Mouse (Mus musculus) MEL (cell line): ENCODE results near the gene Prr5l.

Experiments used
- CTCF ChIP-seq, 3 experiments: IDR thresholded peaks in 2 of 3; conservative IDR thresholded peaks in 1 of 3; 2 replicates each; pipeline ENCODE4 v1.5.1; 2011 to 2012; ENCODE audit warnings: low read length in 3 of 3, low read depth in 2 of 3, mild to moderate bottlenecking in 2 of 3, improper control_type of control experiment in 1 of 3, inconsistent platforms in 1 of 3, mixed read lengths in 1 of 3, moderate library complexity in 1 of 3; ENCODE audit not compliant: control insufficient read depth in 1 of 3, insufficient read depth in 1 of 3, poor library complexity in 1 of 3, severe bottlenecking in 1 of 3
- EP300 ChIP-seq, 2 experiments: IDR thresholded peaks; 2 replicates each; pipeline ENCODE4 v1.6.1; 2011; ENCODE audit warnings: improper control_type of control experiment in 2 of 2, low read length in 2 of 2, low read depth in 1 of 2, mild to moderate bottlenecking in 1 of 2
- GABPA ChIP-seq: IDR thresholded peaks from 2 replicates; pipeline ENCODE4 v1.6.1; 2012; ENCODE audit warnings: low read depth, mild to moderate bottlenecking, inconsistent platforms, low read length, improper control_type of control experiment, moderate library complexity
- GATA1 ChIP-seq: IDR thresholded peaks from 2 replicates; pipeline ENCODE4 v1.6.1; 2011; ENCODE audit warnings: low read depth, low read length, improper control_type of control experiment
- MEF2A ChIP-seq: IDR thresholded peaks from 2 replicates; pipeline ENCODE4 v1.6.1; 2014; ENCODE audit warnings: low read depth, mild to moderate bottlenecking, inconsistent platforms, low read length, improper control_type of control experiment; ENCODE audit not compliant: poor library complexity, insufficient replicate concordance, severe bottlenecking; ENCODE audit errors: extremely low read depth
- MXI1 ChIP-seq: IDR thresholded peaks from 2 replicates; pipeline ENCODE4 v1.6.1; 2011; ENCODE audit warnings: mild to moderate bottlenecking, low read depth, low read length, improper control_type of control experiment
- RAD21 ChIP-seq: IDR thresholded peaks from 2 replicates; pipeline ENCODE4 v1.6.1; 2011; ENCODE audit warnings: mild to moderate bottlenecking, low read depth, low read length, improper control_type of control experiment
- SIN3A ChIP-seq: IDR thresholded peaks from 2 replicates; pipeline ENCODE4 v1.6.1; 2012; ENCODE audit warnings: low read length, improper control_type of control experiment, inconsistent platforms
- ZC3H11A ChIP-seq: IDR thresholded peaks from 2 replicates; pipeline ENCODE4 v1.6.1; 2012; ENCODE audit warnings: low read depth, mild to moderate bottlenecking, inconsistent platforms, low read length, improper control_type of control experiment
- ZKSCAN1 ChIP-seq: IDR thresholded peaks from 2 replicates; pipeline ENCODE4 v1.6.1; 2012; ENCODE audit warnings: low read depth, mild to moderate bottlenecking, inconsistent platforms, low read length, improper control_type of control experiment, moderate library complexity

DNA sequence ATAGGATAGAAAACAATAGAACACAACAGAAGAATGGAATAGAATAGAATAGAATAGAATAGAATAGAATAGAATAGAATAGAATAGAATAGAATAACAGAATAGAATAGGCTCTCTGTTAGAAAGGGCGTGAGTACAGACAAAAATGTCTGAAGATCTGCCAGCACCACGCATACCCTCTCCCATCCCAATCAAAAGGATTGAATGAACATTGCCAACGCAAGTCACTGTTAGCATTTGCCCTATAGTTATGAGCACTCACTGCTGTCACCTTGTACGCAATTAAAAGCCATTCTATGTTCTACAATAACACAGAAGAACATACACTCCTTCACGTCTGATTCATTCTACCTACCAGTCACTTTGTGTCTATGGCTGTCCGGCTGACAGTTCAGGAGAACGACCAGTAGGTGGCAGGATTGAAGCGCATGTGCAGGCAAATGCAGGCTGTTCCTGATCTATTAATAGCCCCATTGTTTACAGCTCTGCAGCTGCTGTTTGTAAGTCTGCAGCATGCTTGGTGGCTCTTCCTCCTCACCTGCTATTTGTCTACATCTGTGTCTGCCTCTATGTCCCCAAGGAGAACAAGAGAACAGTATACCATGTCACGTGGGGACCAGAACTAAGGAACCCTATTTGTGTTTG, 217.6 kb downstream of the Prr5l start:
- TF ChIP-seq EP300 (IDR thresholded peaks at IDR 0.05; ENCODE audit: low read depth in 1 of 2, low read length in 2 of 2) (no peak), CTCF (IDR thresholded peaks at IDR 0.05 in 2 of 3, conservative IDR thresholded peaks at IDR 0.05 in 1 of 3; ENCODE audit: control insufficient read depth in 1 of 3, insufficient read depth in 1 of 3, low read depth in 2 of 3, low read length in 3 of 3, poor library complexity in 1 of 3, severe bottlenecking in 1 of 3) (peak; percentile 87 to 94 (median 89)), MEF2A (peak; percentile 86; the same call in 1 of the 2 replicates), ZC3H11A (peak; percentile 65), GABPA (no peak), SIN3A (no peak), MXI1 (no peak), RAD21 (peak; percentile 84), ZKSCAN1 (no peak), GATA1 (no peak)
